Mouse (Mus musculus): ENCODE results near the gene Rps6. TPM values are rescaled to one million over a fixed set of nuclear protein-coding genes. Genes with fewer than 3 reads are reported as not detected.

Rps6 gene
- 405 and 410 TPM in 2 replicates for polyA plus RNA-seq (2015; fragmentation: Nextera tagmentation; extraction: Ambion mirVana)

DNA sequence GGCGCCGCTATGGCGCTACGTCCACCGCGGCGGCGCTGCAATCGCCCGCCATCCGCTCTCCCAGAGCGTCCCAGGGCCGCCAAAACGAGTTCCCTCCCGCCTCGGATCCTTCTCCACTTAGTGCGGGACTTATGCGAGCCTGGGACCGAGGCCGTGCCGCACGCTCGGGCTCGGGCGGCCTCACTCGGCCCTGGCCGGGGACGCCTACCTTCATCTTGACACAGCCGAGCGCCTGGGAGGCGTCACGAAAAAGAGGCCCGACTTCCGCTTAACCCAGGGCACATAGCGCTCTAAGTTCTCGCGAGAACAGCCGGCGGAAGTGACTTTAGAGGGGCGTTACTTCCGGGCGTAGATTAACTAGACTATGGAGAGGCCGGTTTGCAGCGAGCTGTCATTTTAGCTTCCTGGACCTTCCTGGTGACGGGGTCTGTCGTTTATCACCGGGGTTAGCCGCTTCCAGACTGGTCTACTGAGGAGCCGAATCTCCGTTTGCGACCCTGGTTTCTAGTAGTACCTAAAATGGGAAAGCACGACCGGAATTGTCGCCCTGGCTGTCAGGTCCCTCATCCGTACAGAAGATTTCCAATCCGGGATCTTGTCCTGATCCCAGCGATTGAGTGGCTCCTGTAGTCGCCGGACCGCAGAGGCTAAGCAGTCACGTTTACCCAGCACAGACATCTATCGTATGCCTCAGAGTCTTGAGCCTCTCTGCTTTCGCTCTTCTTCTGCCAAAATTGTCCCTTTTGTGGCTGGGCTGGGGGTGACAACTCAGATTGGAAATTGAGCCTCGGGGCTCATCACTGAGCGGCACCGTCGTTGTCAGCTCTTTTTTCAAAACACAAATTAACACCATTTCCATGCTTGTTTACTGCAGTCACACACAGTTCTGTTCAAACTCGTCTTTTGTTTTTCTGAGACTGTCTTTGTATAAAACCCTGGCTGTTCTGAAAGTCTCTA lies at the start of gene Rps6:
Gene Rps6 (minus strand): TSS at position 300 of the 957 bp plus-strand sequence.
- WGBS = under 1% methylated on average over 68 of the region's 68 CpGs
- peak within 1 kb of the TSS; percentile 100 for H3K9ac ChIP-seq
- H3K4me2 ChIP-seq = peak within 1 kb of the TSS; percentile 83
- H3K36me3 ChIP-seq = peaks cover 28% of the 10 kb centered on the region
- no peaks in the 10 kb centered on the region for H3K27me3 ChIP-seq
- peak within 1 kb of the TSS; percentile 90 for H3K27ac ChIP-seq
- ATAC-seq (replicated peaks; ENCODE audit: insufficient number of reproducible peaks, insufficient read depth, low FRiP score, low read depth) = peak; percentile 96
- peak within 1 kb of the TSS; percentile 92 for H3K4me3 ChIP-seq
- H3K9me3 ChIP-seq (replicated peaks) = no peaks in the 10 kb centered on the region
- H3K4me1 ChIP-seq (replicated peaks) = peaks cover 10% of the 10 kb centered on the region

DNA sequence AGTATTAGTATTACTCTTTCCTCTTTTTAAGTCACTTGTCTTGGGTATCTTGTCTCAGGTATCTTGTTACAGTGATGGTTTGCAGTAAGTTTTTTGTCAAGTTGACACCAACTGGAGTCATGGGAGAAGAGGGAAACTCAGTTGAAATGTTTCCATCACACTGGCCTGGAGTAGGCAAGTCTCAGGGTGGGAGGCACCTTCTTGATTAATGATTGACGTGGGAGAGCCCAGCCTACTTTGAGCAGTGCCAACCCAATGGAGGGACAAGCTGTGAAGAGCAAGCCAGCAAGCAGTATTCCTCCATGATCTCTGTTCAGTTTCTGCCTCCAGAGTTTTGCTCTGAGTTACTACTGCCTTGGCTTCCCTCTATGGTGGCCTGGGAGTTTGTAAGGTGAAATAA lies 48.7 kb upstream of the Rps6 start:
- no peak overlapping the region for H3K9ac ChIP-seq
- ATAC-seq (replicated peaks; ENCODE audit: insufficient number of reproducible peaks, insufficient read depth, low FRiP score, low read depth) = no peak
- no peaks in the 10 kb centered on the region for H3K36me3 ChIP-seq
- no peaks in the 10 kb centered on the region for H3K9me3 ChIP-seq (replicated peaks)
- no peak overlapping the region for H3K4me2 ChIP-seq
- no peaks in the 10 kb centered on the region for H3K27me3 ChIP-seq
- WGBS = 87% methylated on average over 1 of the region's 1 CpGs
- H3K4me1 ChIP-seq (replicated peaks) = no peaks in the 10 kb centered on the region
- H3K27ac ChIP-seq = no peak overlapping the region
- H3K4me3 ChIP-seq = no peak overlapping the region

DNA sequence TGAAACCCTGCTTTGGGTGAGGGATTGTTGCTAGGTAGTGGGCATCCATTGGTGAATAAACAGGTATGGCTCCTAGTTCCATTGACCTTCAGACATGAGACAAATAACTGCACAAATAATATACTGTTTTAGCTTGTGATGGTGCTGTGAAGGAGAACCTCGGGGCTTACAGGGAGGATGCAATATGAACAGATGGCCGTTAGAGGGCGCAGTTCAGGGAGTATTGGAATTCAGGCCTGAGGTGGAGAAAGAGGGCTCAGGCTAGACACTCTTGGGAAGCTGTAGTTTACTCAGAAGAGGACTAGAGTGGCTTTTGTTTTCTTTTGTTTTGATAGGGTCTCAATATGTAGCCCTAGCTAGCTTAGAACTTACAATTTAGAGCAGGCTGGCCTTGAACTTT lies 47.8 kb upstream of the Rps6 start:
- no peaks in the 10 kb centered on the region for H3K27me3 ChIP-seq
- no peak overlapping the region for H3K27ac ChIP-seq
- no peaks in the 10 kb centered on the region for H3K9me3 ChIP-seq (replicated peaks)
- no peaks in the 10 kb centered on the region for H3K4me1 ChIP-seq (replicated peaks)
- no peak overlapping the region for H3K4me2 ChIP-seq
- H3K36me3 ChIP-seq = no peaks in the 10 kb centered on the region
- WGBS = 31% methylated on average over 3 of the region's 3 CpGs
- no peak for ATAC-seq (replicated peaks; ENCODE audit: insufficient number of reproducible peaks, insufficient read depth, low FRiP score, low read depth)
- H3K4me3 ChIP-seq = no peak overlapping the region
- no peak overlapping the region for H3K9ac ChIP-seq

DNA sequence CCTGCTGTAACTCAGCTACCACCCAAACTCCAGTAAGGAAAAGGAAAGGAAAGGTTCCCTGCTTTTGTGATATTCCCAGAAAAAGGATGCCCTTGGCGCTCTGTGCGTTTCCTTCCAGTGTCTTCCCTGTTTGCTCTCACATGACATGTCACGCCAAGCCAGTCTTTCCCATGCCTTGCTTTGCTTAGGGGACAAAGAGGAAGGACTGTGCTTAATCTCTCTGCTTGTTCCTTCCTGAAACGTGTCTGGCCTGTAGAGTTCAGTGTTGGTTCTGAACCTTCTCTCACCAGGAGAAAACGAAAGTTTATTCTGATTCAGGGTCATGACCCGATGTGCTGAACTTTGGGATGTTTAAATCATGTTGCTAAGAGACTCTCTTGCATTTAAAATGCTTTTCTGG lies 45.1 kb upstream of the Rps6 start:
- Histone ChIP-seq H3K4me3 (no peak overlapping the region), H3K36me3 (no peaks in the 10 kb centered on the region), H3K27ac (peak overlapping the region; percentile 64), H3K4me2 (no peak overlapping the region), H3K27me3 (no peaks in the 10 kb centered on the region), H3K9ac (no peak overlapping the region), H3K9me3 (replicated peaks) (no peaks in the 10 kb centered on the region), H3K4me1 (replicated peaks) (no peaks in the 10 kb centered on the region; the same call in 1 of the 2 replicates)
- ATAC-seq (replicated peaks; ENCODE audit: insufficient number of reproducible peaks, insufficient read depth, low FRiP score, low read depth) = peak; percentile 41; the same call in 1 of the 2 replicates
- 64% methylated on average over 6 of the region's 6 CpGs for WGBS

DNA sequence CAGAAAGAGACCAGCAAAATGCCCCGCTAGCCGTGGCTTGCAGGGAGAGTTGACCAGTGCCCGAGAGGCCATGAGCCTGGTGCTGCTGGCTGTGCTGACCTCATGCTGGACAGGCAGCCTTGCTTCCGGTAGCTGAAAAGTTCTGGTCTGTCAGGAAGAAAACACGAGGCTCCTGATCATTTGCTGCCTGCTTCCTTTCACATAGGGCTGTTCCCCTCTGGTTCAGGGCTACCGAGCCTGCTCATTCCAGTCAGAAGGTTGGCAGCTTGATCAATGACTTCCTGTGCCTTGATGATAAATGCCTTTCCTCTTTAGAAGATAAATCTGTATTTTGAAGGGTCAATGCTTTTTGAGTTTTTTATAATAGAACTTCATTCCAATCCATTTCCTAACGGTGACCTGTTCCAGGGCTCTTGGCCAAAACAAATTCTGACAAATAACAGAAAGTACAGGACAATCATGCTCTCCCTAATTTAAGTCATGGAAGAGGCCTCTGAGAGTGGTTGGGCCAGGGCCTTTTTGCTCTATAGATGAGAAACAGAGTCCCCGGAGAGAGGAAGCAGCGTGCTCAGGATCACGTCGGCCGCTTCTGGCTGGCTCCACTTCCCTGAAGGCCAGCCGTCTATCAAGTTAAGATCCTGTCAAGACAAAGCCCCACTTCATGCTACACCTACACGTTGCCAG lies 41.7 kb upstream of the Rps6 start:
- H3K27me3 ChIP-seq = no peaks in the 10 kb centered on the region
- no peak overlapping the region for H3K9ac ChIP-seq
- no peaks in the 10 kb centered on the region for H3K36me3 ChIP-seq
- no peaks in the 10 kb centered on the region for H3K9me3 ChIP-seq (replicated peaks)
- peaks cover 2% of the 10 kb centered on the region; the same call in 1 of the 2 replicates for H3K4me1 ChIP-seq (replicated peaks)
- ATAC-seq (replicated peaks; ENCODE audit: insufficient number of reproducible peaks, insufficient read depth, low FRiP score, low read depth) = peak; percentile 83
- H3K4me3 ChIP-seq = no peak overlapping the region
- H3K27ac ChIP-seq = peak overlapping the region; percentile 68
- H3K4me2 ChIP-seq = no peak overlapping the region; the same call in 1 of the 2 replicates
- 34% methylated on average over 14 of the region's 14 CpGs for WGBS

DNA sequence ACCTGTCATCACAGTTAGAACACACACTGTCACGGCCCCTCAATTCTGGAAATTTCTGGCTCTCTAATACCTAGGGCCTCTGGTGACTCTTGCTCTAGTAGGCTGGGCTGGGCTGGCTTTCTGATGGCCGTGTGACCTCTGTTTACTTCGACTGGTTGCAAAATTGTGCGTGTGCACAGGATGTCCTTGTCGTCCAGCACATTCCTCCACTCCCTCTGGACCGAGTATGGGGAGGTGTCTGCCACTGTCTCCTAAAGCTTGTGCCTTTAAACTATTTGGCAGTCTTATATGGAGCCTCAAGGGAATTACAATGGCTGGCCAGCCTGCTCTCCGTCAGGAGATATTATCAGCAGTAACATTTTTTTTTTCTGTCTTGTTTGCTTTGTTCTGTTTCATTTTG lies 40.2 kb upstream of the Rps6 start:
- no peak overlapping the region for H3K4me3 ChIP-seq
- H3K9me3 ChIP-seq (replicated peaks) = no peaks in the 10 kb centered on the region
- ATAC-seq (replicated peaks; ENCODE audit: insufficient number of reproducible peaks, insufficient read depth, low FRiP score, low read depth) = no peak
- H3K4me1 ChIP-seq (replicated peaks) = peaks cover 2% of the 10 kb centered on the region; the same call in 1 of the 2 replicates
- peak overlapping the region; percentile 20; the same call in 1 of the 2 replicates for H3K27ac ChIP-seq
- WGBS = 59% methylated on average over 7 of the region's 7 CpGs
- H3K27me3 ChIP-seq = no peaks in the 10 kb centered on the region
- no peak overlapping the region for H3K4me2 ChIP-seq
- no peak overlapping the region for H3K9ac ChIP-seq
- no peaks in the 10 kb centered on the region for H3K36me3 ChIP-seq

DNA sequence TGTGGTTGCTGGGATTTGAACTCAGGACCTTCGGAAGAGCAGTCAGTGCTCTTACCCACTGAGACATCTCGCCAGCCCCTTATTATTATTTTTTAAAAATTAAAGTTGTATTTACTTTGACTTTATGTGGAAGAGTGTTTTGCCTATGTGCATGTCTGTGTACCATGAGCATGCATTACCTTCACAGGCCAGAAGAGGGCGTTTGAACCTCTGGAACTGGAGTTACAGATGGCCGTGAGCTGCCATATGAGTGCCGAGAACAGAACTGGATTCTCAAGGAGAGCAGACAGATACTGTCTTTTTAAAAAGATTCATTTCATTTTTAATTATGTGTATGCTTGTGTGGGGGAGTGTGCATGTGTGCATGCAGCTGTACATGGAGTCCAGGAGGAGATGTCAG lies 30.7 kb upstream of the Rps6 start:
- peaks cover 6% of the 10 kb centered on the region; the same call in 1 of the 2 replicates for H3K36me3 ChIP-seq
- no peaks in the 10 kb centered on the region for H3K9me3 ChIP-seq (replicated peaks)
- no peak overlapping the region for H3K27ac ChIP-seq
- no peak for ATAC-seq (replicated peaks; ENCODE audit: insufficient number of reproducible peaks, insufficient read depth, low FRiP score, low read depth)
- no peaks in the 10 kb centered on the region for H3K27me3 ChIP-seq
- H3K4me1 ChIP-seq (replicated peaks) = peaks cover 18% of the 10 kb centered on the region
- no peak overlapping the region for H3K9ac ChIP-seq
- 73% methylated on average over 5 of the region's 5 CpGs for WGBS
- H3K4me3 ChIP-seq = no peak overlapping the region
- H3K4me2 ChIP-seq = no peak overlapping the region

DNA sequence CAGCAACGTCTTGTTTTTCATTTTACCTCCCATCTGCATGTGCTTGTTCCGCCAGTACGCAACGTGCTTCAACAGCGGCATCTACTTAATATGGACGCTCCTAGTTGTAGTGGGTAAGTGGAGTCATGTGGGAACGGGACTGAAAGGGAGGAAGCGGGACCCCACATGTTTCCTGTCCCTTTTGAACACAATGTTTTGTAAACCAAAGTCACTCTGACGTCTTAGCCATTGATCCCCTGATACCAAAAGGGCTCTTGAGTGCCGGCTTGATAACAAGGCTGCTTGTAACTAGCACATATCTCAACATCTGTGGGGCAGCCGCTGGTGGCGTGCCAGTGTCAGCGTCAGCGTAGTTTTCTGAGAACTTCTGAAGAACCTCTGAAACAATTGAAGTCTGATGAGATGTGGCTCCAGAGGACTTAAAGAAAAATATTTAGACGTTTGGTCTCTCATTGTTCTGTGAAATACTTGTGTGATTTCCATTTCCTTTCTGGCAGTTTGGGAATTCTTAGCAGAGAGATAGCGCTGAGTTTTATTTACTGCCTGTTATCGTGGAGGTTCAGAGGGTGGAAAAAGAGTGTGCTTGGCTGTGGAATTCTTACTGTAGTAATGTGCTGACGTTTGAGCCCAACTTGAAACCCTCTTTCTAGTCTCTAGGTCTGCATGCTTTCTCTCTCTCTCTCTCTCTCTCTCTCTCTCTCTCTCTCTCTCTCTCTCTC lies 29.1 kb upstream of the Rps6 start:
- H3K4me1 ChIP-seq (replicated peaks) = peaks cover 18% of the 10 kb centered on the region
- WGBS = 8% methylated on average over 18 of the region's 18 CpGs
- no peaks in the 10 kb centered on the region for H3K9me3 ChIP-seq (replicated peaks)
- no peaks in the 10 kb centered on the region for H3K27me3 ChIP-seq
- peak overlapping the region; percentile 49 for H3K9ac ChIP-seq
- H3K36me3 ChIP-seq = peaks cover 6% of the 10 kb centered on the region; the same call in 1 of the 2 replicates
- peak overlapping the region; percentile 83 for H3K27ac ChIP-seq
- H3K4me3 ChIP-seq = peak overlapping the region; percentile 52
- H3K4me2 ChIP-seq = peak overlapping the region; percentile 79
- ATAC-seq (replicated peaks; ENCODE audit: insufficient number of reproducible peaks, insufficient read depth, low FRiP score, low read depth) = peak; percentile 76

DNA sequence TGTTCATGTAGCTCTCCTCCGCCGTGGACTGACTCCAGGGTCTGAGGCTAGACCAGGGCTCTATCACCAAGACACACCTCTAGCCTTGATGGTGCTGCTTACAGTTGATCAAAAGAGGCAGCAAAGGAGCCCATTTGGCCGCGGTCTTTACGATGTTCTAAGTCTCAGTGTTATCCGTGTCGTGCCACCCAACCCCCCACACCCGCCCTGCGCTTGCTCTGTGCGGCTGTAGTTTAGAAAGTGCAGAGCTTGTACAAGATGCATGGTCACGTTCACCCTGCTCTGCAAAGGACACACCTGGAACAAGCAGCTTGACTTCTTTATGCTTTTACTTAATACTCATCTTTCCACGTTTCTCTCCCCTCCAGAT lies 28.6 kb upstream of the Rps6 start:
- Histone ChIP-seq H3K9me3 (replicated peaks) (no peaks in the 10 kb centered on the region), H3K27me3 (no peaks in the 10 kb centered on the region), H3K9ac (peak overlapping the region; percentile 49), H3K4me1 (replicated peaks) (peaks cover 18% of the 10 kb centered on the region), H3K4me3 (peak overlapping the region; percentile 52), H3K27ac (peak overlapping the region; percentile 83), H3K4me2 (peak overlapping the region; percentile 79), H3K36me3 (peaks cover 6% of the 10 kb centered on the region; the same call in 1 of the 2 replicates)
- ATAC-seq (replicated peaks; ENCODE audit: insufficient number of reproducible peaks, insufficient read depth, low FRiP score, low read depth) = peak; percentile 39; the same call in 1 of the 2 replicates
- WGBS = 20% methylated on average over 12 of the region's 12 CpGs

DNA sequence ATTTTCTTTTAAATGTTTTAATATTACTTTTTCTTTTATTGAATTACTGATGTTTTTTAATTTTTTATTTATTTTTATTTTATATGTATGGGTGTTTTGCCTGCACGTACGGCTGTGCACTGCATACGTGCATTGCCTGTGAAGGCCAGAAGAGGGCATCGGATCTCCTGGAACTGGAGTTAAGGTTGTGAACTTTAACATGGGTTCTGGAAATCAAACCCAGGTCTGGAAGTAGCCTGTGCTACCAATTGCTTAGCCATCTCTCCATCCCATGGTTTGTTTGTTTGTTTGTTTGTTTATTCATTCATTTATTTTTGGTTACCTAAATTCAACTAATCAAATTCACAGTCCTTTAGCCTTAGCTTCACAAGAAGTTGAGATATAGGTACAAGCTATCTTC lies 27.7 kb upstream of the Rps6 start:
- Histone ChIP-seq H3K4me3 (no peak overlapping the region), H3K4me2 (no peak overlapping the region), H3K27me3 (no peaks in the 10 kb centered on the region), H3K9ac (no peak overlapping the region), H3K9me3 (replicated peaks) (no peaks in the 10 kb centered on the region), H3K36me3 (peaks cover 6% of the 10 kb centered on the region; the same call in 1 of the 2 replicates), H3K4me1 (replicated peaks) (peaks cover 18% of the 10 kb centered on the region), H3K27ac (no peak overlapping the region)
- ATAC-seq (replicated peaks; ENCODE audit: insufficient number of reproducible peaks, insufficient read depth, low FRiP score, low read depth) = no peak
- WGBS = 57% methylated on average over 4 of the region's 4 CpGs

DNA sequence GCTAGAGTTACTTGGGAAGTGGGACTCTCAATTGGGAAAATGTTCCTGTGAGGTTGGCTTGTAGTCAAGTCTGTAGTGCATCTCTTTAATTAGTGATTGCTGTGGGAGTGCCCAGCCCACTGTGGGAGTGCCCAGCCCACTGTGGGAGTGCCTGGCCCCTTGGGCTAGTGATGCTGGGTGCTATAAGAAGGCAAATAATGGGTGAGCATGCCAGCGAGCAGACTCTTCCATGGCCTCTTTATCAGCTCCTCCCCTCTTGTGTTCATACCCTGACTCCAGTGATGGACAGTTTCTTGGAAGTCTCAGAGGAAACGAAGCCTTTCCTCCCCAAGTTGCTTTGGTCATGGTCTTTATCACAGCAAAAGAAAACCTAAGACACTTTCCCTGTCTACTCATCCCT lies 25.2 kb upstream of the Rps6 start:
- no peak for ATAC-seq (replicated peaks; ENCODE audit: insufficient number of reproducible peaks, insufficient read depth, low FRiP score, low read depth)
- Histone ChIP-seq H3K4me3 (no peak overlapping the region), H3K27ac (no peak overlapping the region), H3K4me2 (no peak overlapping the region), H3K27me3 (no peaks in the 10 kb centered on the region), H3K36me3 (no peaks in the 10 kb centered on the region), H3K4me1 (replicated peaks) (peaks cover 18% of the 10 kb centered on the region), H3K9ac (no peak overlapping the region), H3K9me3 (replicated peaks) (no peaks in the 10 kb centered on the region)
- WGBS = 43% methylated on average over 2 of the region's 2 CpGs
